Mouse (Mus musculus) right cerebral cortex, postnatal 36 days (tissue): Measurements from ENCODE around the gene E2f2.

ENCODE experiments used
- DNase-seq, 2 experiments: peaks; one replicate each; pipeline ENCODE4 v3.0.0; 2022; ENCODE audit warnings: low spot score in 2 of 2, mixed read lengths in 1 of 2

E2f2 gene

DNA sequence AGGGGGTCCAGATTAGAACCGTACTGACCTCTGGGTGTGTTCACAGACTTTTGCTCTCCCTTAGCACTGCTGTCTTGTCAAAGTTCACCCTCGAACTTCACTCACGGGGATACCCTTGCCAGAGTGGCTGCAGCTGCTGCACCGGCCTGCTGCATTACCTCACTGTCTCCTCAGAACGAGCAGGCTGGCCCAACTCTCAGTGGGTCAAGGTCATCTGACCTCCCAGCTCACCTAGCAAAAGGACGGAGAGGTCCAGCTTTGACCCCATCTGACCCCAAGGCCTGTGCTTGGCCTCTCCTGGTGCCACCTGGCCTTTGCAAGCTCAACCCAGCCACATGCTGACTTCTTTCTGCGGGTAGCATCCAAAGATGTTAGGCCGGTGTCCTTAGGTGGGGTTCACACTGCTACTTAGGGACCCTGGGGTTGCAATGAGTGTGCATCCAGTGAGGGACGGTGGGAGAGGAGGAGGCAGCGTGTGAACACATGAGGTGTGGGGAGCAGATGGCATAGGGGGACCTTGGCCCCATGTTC is 3.9 kb downstream of the E2f2 start:
- no peak for DNase-seq

DNA sequence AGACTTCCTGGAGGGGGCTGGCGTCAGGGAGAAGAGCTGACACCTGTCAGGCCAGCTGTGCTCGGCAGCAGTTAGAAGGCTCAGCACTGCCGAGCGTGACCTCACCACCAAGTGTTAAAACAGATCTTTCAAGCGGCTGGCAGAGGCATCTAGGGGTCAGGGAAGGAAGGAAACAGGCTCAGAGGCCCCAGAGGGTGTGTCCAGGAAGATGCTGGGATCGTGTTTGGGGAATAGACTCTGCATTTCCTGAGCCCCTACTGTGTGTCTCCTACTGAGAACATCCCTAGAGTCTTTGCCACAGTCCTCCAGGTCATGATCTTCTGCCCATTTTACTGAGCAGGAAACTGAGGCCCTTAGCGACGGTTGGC is 5.0 kb downstream of the E2f2 start:
- no peak for DNase-seq

DNA sequence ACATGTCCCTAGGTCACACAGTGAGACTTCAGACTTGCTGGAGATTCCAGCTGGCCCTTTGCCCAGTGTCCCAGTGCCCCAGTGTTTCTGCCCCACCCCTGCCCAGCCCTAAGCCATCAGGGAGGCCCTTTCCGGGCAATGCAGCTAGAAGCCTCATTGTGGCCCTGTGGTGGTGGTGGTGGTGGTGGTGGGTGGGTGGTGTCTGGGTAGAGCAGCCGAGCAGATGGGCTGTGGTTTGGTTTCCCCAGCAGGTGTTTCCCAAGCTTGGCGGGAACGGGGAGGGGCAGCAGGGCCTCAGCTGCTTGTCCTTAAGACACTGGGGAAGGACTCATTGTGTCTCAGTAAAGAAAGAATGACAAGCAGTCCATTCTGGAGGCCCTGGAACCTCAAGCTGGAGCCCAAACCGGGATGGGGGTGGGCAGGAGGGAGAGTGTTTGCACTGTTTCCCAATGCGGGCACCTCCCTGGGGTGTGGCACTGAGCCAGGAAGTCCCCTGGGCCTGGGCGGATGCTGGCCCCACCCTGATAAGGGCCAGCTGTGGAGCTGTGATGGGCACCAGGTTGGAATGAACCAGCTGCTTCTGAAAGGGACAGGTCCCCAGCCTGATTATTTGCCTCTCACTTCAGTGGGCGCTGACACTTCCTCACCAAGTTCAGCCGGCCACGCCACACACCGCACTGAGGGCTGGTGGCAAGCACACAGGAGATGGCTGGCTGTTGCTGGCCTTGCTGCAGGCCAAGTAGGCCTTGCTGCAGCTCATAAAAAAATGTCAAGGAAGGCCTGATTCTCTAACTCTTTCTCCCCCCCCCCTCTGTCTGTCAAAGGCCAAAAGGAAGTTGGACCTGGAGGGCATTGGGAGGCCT is 5.6 kb downstream of the E2f2 start:
- DNase-seq = no peak

DNA sequence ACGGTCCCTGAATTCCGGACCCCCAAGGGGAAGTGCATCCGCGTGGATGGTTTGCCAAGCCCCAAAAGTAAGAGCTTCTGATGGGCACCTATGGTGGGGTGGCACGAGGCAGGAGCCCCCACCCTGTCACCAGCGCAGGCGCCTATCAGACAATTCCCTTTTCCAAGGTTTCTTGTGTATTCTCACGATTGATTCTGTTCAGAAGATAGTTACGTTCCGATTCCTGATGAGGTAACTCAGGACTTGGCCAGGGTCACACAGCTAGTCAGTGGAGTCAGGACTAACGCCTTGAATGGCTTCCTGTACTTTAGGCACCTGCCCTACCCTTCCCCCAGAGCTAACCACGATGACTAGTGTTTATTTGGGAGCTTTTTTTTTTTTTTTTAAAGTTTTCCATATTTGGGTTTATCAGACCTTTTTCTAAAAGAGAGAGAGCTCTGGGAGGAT is 6.3 kb downstream of the E2f2 start:
- DNase-seq = no peak

DNA sequence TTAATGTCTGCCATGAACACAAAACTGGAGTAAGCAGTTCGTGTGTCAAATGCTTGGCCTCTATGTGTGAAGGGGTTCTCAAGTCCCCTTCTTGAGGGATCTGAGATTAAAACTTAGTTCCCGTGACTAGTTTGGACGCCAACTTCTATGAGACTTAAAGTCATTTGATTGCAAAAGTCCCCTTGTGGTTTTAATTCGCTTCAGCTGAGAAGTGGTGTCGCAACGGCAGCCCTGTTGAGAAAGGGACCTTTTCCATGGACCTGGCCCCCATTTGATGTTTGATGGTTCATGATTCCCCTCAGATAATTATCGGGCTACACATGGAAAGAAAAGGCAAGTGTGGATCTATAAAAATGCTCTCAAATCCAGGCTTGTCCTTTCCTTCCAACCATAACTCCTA is 7.3 kb downstream of the E2f2 start:
- no peak for DNase-seq

DNA sequence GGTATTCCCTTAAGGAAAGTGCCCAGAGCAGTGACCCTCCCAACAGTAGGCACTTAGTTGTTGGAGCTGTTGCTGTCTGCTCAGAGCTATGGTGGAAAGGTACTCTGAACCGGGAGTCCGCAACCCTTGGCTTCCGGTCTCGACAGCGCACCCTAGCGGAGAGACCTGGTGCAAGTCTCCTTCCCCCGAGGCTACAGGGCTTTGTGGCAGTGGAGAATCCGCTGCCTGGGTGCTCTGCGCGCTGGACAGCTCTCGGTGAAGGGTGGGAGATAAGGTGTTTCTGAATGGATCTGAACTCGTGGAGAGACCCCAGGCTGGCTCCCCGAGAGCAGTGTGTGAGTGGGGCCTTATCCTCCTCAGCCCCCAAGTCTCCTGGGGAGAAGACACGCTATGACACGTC is 7.8 kb downstream of the E2f2 start:
- DNase-seq = peak; percentile 47 to 55

DNA sequence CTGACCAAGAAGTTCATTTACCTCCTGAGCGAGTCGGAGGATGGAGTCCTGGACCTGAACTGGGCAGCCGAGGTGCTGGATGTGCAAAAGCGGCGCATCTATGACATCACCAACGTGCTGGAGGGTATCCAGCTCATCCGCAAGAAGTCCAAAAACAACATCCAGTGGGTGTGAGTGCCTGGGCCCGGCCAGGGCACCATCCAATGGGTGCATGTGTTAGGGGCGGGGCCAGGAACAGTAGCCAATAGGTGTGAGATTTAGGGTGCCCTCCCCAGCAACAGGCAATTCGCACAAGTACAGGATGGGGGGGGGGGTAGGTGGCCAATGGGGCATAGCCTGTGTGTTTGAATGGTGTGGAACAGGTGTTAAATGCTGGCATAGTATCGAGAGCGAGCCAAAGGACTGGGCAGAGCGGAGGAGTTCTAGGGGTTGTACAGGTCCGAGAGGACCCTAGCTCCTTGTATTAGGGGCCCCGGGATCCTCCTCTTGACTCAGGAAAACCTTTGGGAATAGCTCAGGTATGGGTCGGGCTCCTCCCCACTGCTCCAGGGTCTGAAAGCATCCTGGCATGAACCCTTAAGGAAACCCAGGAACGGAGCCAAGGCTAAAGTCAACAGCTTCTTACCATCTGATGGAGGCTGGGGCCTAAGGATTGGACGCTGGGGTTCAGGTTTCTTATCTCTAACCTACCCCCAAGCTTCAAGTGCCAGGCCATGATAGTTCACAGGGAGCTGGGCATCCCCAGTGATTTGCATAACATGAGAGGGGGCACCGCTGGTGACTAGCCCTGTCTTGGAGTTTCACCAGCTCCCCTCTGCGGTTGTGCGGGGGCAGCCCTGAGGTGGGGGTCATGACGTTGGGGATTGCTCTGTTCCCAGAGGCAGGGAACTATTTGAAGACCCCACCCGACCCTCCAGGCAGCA is 8.5 kb downstream of the E2f2 start:
- peak; percentile 56 to 60 for DNase-seq

DNA sequence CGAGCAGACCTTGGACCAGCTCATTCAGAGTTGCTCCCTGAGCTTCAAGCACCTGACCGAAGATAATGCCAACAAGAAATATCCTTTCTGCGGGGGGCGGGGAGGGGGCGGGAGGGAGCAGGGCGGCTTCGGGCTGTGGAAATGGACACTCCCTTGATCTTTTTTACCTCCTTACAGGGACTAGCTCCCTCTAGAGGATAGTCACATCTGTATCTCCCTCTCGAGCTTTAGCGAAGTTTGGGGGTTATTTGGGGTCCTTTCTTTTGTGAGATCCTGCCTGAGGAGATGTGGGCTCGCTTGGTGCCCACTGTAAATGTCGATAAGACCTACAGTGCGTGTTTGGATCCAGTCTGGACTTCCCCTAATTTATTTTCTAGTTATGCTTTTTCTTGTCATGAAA is 9.2 kb downstream of the E2f2 start:
- no peak for DNase-seq

DNA sequence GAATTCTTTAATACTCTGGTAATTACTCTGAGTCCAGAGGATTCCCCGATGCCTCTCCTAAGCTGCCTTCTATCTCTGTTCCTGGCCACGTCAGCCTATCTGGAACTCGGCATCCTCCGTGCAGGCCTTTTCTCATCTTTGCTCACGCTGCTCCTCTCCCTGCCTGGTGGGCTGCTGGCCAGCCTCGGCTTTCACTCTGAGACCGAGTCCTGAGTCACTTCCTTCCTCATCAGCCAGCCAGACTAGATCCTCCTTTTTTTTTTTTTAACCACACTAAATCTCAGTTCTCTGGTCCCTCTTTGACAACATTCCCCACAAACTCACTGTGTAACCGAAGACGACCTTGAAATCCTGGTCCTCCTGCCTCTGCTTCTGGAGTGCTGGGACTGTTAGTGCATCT is 13.2 kb downstream of the E2f2 start:
- peak in 1 of 2 experiments; percentile 23 for DNase-seq

DNA sequence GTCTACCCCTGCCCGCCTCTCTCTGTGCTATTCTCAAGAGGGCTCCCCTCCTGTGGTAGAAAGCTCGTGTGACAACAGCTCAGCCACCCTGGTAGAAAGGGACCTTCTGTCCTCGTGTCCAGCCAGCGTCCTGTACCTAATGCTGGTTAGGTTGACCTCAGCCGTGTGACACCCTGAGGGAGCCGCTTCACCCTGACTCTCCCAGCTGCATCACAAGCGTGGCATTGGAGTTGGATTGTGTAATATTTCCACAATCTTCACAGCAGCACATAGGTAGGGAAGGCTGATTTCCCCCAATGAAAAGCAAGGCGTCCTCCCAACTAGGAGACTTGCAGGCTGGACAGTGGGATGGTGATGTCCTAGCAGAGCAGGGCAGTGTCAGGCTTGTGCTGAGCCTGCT is 14.1 kb downstream of the E2f2 start:
- no peak for DNase-seq

DNA sequence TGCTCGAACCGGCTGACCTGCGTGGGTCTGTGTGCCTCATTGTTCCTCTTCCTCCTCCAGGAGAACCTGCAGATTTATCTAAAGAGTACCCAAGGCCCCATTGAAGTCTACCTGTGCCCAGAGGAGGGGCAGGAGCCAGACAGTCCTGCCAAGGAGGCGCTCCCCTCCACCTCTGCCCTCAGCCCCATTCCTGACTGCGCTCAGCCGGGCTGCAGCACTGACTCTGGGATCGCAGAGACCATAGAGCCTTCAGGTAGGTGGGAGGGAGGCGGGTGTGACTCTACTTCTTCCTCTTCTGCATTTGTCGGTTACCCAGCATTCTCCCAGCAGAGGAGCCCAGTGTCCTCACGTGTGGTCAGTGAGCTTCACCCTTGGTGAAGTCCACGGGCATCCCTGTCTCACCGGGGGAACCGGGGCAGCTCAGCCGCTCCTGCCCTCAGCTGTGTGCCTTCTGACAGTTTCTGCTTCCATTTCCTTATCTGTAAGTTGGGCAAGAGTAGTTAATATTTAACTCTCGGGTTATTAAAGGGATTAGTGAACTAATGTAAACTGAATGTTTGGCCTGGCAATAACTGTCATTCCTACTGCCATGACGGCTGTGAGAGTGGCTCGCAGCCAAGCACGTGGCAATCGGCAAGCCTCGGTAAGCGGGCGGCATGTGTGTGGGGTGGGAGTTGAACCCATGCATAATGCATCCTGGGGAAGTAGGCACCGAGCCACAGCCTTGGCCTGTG is 14.7 kb downstream of the E2f2 start:
- DNase-seq = no peak

DNA sequence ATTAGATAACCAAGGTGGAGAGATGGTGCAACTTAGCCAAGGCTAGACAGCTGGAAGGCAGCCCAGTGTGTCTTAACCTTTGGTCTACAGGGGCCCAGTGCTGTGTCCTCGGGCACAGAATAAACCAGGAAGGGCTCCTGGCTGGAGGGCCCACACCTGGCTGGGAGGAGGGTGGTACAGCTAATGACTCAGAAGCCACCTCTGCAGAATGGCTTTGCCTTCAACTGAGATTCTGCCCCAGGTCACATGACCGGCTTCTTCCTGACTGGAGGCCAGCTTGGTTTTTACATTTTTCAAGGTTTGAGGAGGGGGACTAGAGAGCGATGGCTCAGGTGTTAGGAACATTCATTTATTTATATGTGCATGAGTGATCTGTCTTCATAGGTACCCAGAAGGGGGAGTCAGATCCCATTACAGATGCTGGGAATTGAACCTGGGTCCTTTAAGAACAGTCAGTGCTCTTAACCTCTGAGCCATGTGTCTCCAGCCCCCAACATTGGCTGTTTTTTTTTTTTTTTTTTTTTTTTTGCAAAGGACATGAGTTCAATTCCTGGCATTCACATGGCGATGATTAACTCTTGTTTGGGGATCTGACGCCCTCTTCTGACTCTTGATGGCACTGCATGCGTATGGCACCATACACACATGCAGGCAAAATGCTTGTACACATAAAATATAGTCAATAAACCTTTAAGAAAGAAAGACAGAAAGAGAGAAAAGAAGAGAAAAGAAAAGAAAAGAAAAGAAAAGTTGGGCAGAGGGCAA is 17.0 kb downstream of the E2f2 start:
- no peak for DNase-seq

DNA sequence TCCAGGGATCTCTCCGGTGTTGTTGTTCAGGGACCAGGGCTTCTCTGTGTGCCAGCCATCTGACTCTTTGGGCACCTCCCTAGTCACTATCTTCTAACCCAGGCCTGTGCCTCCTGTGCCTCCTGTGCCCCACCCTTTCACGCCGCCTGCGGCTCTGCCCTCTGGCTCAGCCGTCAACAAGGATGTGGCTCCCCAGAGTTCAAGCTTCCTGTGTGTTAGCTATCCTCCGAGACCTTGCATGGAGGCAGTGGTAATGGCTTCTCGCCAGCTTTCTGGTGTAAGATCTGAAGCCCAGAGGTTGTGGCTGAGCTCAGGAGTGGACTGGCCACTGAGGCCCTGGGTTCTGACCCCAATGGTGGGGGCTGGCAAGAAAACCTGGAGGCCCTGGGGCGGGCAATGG is 17.7 kb downstream of the E2f2 start:
- DNase-seq = no peak

DNA sequence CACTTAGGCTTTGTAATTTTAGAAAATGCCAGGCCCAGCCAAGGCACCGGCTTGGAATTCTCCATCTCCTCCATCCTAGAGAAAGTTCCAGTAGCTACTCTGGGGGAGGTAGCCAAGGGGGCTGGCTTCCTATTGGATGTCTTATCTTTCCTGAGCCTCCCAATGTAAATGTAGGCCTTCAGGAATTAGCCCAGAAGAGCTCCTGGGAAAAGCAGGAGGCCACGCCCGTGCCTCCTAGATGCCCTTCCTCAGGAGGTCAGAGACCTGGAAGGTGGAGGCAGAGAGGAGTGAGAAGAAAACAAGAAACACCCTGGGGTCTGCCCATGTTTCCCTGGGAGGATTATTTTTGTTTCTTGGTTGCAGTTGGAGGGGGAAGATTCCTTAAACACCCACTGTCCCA is 21.4 kb downstream of the E2f2 start:
- DNase-seq = no peak

DNA sequence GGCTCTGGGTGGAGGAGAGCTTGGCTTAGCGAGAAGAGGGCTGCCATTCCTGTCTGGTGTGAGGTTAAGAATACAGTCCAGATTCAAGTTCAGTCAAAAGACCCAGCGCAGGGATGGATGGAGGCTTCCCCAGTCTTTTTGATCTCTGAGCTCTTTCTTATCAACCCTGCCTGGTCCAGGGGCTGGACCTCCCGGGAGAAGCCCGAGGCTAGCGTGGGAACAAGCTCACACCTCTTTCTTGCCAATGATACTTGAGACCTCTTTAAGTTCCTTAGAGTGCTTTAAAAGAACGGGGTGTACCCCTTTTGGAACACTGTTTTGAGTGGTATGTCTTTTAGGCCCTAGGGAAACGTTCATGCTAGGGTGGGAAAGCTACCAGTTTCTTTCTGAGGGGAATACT is 22.8 kb downstream of the E2f2 start:
- no peak for DNase-seq

DNA sequence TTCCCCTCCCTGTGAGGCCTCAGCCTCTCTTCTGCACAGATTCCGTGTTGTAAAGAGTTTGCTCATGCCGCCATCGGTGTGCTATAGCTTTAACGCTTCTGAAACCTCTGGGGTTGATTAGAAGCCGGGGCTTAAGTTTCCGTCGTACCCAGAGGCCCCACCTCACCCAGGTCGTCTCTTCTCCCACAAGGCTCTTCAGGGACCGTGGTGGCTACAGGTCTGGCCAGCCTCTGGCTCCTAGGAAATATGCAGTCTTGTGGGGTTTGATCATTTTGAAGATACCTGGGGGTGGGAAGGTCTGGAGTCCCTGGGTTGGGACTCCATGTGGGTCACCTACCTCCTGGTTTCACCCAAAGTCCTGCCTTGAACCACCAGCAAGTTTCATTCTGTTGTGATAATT is 23.4 kb downstream of the E2f2 start:
- DNase-seq = no peak

DNA sequence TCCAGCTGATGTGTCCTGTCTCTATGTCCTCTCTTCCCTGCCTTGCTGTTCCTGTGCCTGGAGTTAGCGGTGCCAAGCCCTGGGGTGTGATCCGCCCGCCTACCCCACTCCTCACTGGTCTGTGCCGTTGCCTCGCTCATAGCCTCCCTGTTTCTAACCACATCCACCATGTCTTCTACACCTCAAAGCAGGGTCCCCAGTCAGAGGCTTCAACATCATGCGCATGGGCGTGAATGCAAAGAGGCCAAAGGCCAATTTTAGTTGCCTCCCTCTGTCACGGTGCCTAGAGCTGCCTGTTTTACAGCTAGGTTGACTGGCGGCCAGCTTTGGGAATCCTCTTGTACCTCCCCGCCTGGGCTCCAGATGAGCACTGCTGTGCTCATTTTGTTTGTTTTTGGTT is 24.0 kb downstream of the E2f2 start:
- no peak for DNase-seq

DNA sequence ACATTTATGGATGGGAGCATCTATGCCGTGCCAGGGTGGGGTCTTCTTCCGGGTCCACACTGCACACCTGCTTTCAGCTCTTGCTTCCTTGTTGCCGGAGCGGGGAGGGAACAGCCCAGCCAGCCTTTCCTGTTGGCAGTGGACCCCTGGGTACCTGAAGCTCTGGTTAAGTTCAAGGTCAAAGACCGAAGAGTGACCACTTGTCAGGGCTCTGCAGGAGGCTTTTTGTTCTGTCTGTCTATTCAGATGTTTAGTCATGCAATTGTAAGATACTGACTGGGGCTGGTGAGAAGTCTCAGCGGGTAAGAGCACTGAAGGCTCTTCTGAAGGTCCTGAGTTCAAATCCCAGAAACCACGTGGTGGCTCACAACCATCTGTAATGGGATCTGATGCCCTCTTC is 26.7 kb downstream of the E2f2 start:
- DNase-seq = no peak

DNA sequence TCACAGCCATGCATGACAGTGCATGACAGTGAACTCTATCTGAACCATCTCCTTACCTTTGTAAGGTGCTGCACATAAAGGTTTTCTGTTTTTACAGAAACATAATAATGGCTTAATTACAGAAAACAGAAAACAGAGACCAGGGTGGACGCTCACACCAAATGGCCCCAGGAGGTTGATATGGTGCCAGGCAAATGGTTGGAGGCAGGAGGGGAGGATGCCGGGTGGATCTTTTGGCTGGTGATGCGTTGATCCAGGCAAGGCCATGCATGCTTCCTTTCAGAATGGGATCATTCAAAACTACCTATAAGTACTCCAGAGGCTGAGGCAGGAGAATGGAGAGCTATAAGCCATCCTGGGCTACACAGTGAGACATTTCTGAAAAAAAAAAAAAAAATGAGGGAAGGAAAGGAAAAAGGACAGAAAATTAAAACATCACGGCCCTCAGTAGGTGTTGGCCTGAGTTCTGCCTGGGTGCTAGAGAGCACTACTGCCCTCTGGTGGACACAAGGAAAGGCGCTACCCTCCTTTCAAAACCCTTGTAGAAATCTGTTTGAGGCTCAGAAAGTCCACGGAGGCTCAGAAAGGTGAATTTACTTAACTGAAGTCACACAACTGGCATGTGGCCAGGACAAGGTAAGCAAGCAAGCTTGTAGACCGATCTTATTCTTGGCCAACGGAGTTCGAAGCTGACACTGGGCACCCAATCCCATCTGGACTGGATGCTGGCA is 27.5 kb downstream of the E2f2 start:
- no peak for DNase-seq

DNA sequence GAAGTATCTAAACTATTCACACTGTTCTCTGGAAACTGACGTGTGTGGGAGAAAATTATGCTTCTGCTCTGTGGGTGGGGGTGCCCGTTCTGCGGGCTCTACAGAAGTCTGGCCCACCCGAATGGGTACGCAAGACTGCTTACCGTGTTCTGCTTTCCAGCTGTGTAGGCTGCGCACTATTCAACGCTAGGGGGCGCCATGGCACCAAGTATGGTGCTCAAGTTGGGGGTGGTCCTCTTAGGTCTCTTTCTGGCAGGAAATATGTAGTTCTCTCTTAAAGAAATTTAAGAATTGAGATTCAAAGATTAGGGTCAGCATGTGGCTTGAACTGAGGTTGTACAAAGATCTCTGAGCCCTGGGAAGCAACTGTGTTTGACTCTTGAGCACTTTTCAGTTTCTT is 30.3 kb downstream of the E2f2 start:
- no peak for DNase-seq

DNA sequence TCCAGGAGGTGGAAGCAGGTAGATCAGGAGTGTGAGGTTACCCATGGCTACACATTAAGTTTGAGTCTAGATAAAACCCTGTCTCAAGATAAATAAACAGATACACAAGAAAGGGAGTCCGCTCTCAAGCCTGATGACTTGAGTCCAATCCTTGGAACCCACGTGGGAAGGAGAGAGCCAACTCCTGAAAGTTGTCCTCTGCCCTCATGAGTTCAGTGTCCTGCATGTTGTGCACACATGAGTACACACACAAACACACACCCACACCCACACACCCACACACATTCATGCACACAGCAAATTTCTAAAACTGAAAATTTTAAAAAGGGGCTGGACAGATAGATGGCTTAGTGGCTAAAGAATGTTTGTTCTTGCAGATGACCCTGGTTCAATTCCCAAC is 32.6 kb downstream of the E2f2 start:
- DNase-seq = no peak
